Mouse (Mus musculus): ENCODE data around the gene 4931414P19Rik.

GRCm38 (mm10) chr14:54544703-54545102 is 61.1 kb downstream of the 4931414P19Rik start:
- TF ChIP-seq MYOG (IDR thresholded peaks at IDR 0.05; ENCODE audit: control insufficient read depth, extremely low read depth, insufficient read length) = no peak
- TF ChIP-seq MAX (IDR thresholded peaks at IDR 0.05) = no peak
